Mouse (Mus musculus): Measurements from ENCODE around the gene Xrra1. TPM values are rescaled to one million over a fixed set of nuclear protein-coding genes. Genes with fewer than 3 reads are reported as not detected.
"Not testable (repeated sequence)": the region's sequence is repeated elsewhere in the genome, so short reads cannot be mapped to it uniquely, and the experiment has no call there.

Gene Xrra1
- polyA plus RNA-seq, 2 experiments, result 0.20 to 0.25 TPM

DNA sequence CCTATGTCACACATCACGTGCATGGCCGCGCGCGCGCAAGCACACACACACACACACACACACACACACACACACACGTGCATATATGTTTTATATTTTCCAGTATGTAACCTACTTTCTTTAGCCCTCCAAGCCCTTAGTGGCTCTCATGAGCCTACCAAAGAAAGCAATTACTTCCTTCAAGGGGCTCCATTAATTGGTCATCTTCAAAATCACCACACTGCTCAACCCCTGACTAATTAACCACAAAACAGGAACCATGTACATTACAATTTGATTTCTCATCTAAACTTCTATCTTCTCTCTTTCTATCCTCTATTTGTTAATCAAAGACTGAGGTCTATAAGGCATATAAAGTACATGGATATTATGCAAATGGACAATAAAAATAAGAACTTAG, 97.2 kb downstream of the Xrra1 start:
- Histone ChIP-seq H3K9me3 (ENCODE audit: control insufficient read depth, low read length) (no peaks in the 10 kb centered on the region), H3K4me2 (replicated peaks; ENCODE audit: low read depth, low read length, severe bottlenecking) (no peak overlapping the region), H3K27me3 (ENCODE audit: control insufficient read depth, insufficient read depth, low read length) (no peaks in the 10 kb centered on the region), H3K27ac (replicated peaks; ENCODE audit: low read depth, low read length) (no peak overlapping the region), H3K4me1 (ENCODE audit: control insufficient read depth, insufficient read depth, low read length) (peaks cover 8% of the 10 kb centered on the region; the same call in 1 of the 2 replicates), H3K36me3 (ENCODE audit: control insufficient read depth, insufficient read depth, low read length) (peaks cover 13% of the 10 kb centered on the region), H3K4me3 (replicated peaks; ENCODE audit: low read length) (no peak overlapping the region), H3K9ac (ENCODE audit: low read depth, low read length, severe bottlenecking) (no peak overlapping the region)
- TF ChIP-seq POLR2A (IDR thresholded peaks at IDR 0.05; ENCODE audit: borderline replicate concordance, extremely low read depth, insufficient read depth, insufficient read length), result no peak
- ATAC-seq (ENCODE audit: low FRiP score, low read depth) (no peak), DNase-seq (ENCODE audit: low spot score) (no peak)
- 98% methylated on average over 7 of the region's 7 CpGs for WGBS

DNA sequence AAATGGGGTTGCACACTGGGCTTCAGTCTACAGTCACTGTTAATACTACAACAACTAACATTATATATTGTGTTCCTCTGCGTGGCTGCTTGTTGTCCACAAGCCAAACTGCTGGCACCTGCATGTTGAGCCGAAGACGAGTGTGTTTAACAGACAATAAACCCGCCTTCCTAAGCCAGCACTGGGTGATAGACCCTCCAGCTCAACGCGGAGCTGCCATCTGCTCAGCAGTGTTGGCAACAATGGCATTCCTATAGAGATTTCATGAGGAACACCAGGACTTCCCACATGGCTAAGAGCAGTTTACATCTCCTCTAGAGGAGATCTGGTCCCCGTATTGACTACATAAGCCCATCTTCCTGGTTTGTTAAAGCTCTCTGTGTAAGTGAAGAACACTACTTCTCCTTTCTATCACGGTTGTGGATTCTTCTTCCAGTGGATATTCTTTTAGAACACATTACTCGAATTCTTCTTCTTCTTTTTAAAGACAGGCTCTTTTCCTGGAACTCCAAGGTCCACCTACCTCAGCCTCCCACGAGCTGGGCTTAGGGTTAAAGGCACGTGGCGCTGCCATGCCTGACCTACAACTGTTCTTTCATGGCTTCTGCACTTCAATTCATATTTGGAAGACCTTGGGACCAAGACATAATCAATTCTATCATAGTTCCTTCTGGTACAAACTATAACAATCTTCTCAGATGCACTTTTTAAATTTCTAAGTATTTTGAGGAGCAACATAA, 98.5 kb downstream of the Xrra1 start:
- 75% methylated on average over 12 of the region's 12 CpGs for WGBS
- no peak for DNase-seq (ENCODE audit: low spot score)

DNA sequence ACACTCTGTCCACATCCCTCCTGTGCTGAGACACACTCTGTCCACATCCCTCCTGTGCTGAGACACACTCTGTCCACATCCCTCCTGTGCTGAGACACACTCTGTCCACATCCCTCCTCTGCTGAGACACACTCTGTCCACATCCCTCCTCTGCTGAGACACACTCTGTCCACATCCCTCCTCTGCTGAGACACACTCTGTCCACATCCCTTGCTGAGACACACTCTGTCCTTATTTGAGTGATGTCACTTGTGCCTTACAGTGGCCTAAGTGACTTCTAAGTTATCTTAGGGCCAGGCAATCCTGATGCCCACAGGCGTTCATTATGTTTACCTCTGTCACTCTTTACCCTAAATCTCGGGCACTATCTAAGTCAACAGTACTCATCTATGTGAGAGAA, 101.7 kb downstream of the Xrra1 start:
- H3K36me3 ChIP-seq (ENCODE audit: control insufficient read depth, insufficient read depth, low read length); H3K4me2 ChIP-seq (replicated peaks; ENCODE audit: low read depth, low read length, severe bottlenecking); H3K4me3 ChIP-seq (replicated peaks; ENCODE audit: low read length); H3K27me3 ChIP-seq (ENCODE audit: control insufficient read depth, insufficient read depth, low read length); H3K9ac ChIP-seq (ENCODE audit: low read depth, low read length, severe bottlenecking); H3K27ac ChIP-seq (replicated peaks; ENCODE audit: low read depth, low read length); DNase-seq (ENCODE audit: low spot score); ATAC-seq (ENCODE audit: low FRiP score, low read depth); H3K9me3 ChIP-seq (ENCODE audit: control insufficient read depth, low read length): not testable (repeated sequence)
- 80% methylated on average over 2 of the region's 2 CpGs for WGBS
- H3K4me1 ChIP-seq (ENCODE audit: control insufficient read depth, insufficient read depth, low read length), result peaks cover 16% of the 10 kb centered on the region

More for the DNA sequence above, 98.5 kb downstream of the Xrra1 start:
- Histone ChIP-seq H3K27ac (replicated peaks; ENCODE audit: low read depth, low read length) (no peak overlapping the region), H3K9me3 (ENCODE audit: control insufficient read depth, low read length) (no peaks in the 10 kb centered on the region), H3K4me1 (ENCODE audit: control insufficient read depth, insufficient read depth, low read length) (peaks cover 8% of the 10 kb centered on the region; the same call in 1 of the 2 replicates), H3K36me3 (ENCODE audit: control insufficient read depth, insufficient read depth, low read length) (peaks cover 8% of the 10 kb centered on the region), H3K27me3 (ENCODE audit: control insufficient read depth, insufficient read depth, low read length) (no peaks in the 10 kb centered on the region), H3K9ac (ENCODE audit: low read depth, low read length, severe bottlenecking) (no peak overlapping the region), H3K4me2 (replicated peaks; ENCODE audit: low read depth, low read length, severe bottlenecking) (no peak overlapping the region), H3K4me3 (replicated peaks; ENCODE audit: low read length) (no peak overlapping the region)
- no peak for TF ChIP-seq POLR2A (IDR thresholded peaks at IDR 0.05; ENCODE audit: borderline replicate concordance, extremely low read depth, insufficient read depth, insufficient read length)
- no peak for ATAC-seq (ENCODE audit: low FRiP score, low read depth)

DNA sequence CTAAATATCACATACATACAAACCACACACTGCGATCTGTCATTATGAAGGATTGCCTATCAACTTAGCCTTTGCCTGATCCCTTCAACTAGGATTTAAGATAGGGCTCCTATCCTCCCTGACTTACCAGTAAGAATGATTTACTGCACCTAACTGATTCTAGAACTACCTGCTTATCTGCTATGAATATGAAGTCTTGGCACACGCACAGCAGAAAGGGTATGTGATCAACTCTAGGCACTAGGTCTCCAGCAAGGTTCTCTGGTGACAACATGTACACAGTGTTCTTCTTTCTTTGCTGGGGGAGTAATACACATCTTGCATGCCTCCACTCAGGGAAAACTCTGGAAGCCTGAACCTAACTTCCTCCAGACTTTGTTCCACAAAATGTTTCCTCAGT, 102.6 kb downstream of the Xrra1 start:
- peaks cover 23% of the 10 kb centered on the region for H3K4me1 ChIP-seq (ENCODE audit: control insufficient read depth, insufficient read depth, low read length)
- no peaks in the 10 kb centered on the region for H3K36me3 ChIP-seq (ENCODE audit: control insufficient read depth, insufficient read depth, low read length)
- no peak overlapping the region for H3K9ac ChIP-seq (ENCODE audit: low read depth, low read length, severe bottlenecking)
- no peaks in the 10 kb centered on the region for H3K27me3 ChIP-seq (ENCODE audit: control insufficient read depth, insufficient read depth, low read length)
- no peak overlapping the region for H3K27ac ChIP-seq (replicated peaks; ENCODE audit: low read depth, low read length)
- 95% methylated on average over 2 of the region's 2 CpGs for WGBS
- H3K4me3 ChIP-seq (replicated peaks; ENCODE audit: low read length), result no peak overlapping the region
- no peak for DNase-seq (ENCODE audit: low spot score)
- no peak overlapping the region for H3K4me2 ChIP-seq (replicated peaks; ENCODE audit: low read depth, low read length, severe bottlenecking)
- TF ChIP-seq POLR2A (IDR thresholded peaks at IDR 0.05; ENCODE audit: borderline replicate concordance, extremely low read depth, insufficient read depth, insufficient read length), result no peak
- no peak for ATAC-seq (ENCODE audit: low FRiP score, low read depth)
- no peaks in the 10 kb centered on the region for H3K9me3 ChIP-seq (ENCODE audit: control insufficient read depth, low read length)

DNA sequence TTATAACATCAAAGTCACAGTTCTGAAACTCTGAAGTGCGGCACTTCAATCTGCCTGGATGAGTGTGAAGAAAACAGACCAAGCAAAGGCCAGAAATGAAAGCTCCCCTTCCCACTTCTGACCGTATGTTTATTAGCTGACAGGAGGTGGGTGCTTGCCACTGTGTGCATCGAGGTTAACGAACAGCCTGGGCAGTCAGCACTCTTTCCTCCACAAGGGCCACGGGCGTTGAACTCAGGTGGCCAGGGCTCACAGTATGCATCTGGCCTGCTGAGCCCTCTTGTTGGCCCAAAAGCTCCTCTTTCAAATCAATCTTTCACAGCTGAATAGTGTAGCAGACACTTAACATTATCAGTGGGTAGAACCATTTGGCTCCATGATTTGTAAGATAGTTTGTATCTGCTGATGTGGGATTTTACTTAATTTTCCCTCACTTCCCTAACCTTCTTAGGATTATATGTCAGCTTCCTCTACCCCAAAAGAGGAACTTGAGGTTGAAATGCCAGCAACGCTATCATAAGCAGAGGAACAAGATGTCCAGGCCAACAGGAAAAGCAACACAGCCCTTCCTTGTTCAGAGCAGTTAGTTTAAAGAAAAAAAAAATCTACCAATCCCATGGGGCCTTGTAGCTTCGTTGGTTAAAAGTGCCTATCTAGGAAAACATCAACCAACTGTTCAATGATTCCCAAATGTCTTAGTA, 103.8 kb downstream of the Xrra1 start:
- Histone ChIP-seq H3K4me1 (ENCODE audit: control insufficient read depth, insufficient read depth, low read length) (peaks cover 27% of the 10 kb centered on the region), H3K27me3 (ENCODE audit: control insufficient read depth, insufficient read depth, low read length) (no peaks in the 10 kb centered on the region), H3K27ac (replicated peaks; ENCODE audit: low read depth, low read length) (0 out of 2 replicates have a peak overlapping the region, but pooled peaks have one; percentile 2), H3K4me2 (replicated peaks; ENCODE audit: low read depth, low read length, severe bottlenecking) (no peak overlapping the region), H3K4me3 (replicated peaks; ENCODE audit: low read length) (no peak overlapping the region), H3K9me3 (ENCODE audit: control insufficient read depth, low read length) (no peaks in the 10 kb centered on the region), H3K36me3 (ENCODE audit: control insufficient read depth, insufficient read depth, low read length) (no peaks in the 10 kb centered on the region), H3K9ac (ENCODE audit: low read depth, low read length, severe bottlenecking) (no peak overlapping the region)
- no peak for ATAC-seq (ENCODE audit: low FRiP score, low read depth)
- no peak for DNase-seq (ENCODE audit: low spot score)
- 58% methylated on average over 8 of the region's 8 CpGs for WGBS
- TF ChIP-seq POLR2A (IDR thresholded peaks at IDR 0.05; ENCODE audit: borderline replicate concordance, extremely low read depth, insufficient read depth, insufficient read length), result no peak
